Mouse (Mus musculus) kidney, adult 2 months (tissue): Measurements from ENCODE around the gene Synj1.

Source experiments
- CTCF ChIP-seq: fragments of 200-500 bp; conservative IDR thresholded peaks from 2 replicates; pipeline ENCODE4 v1.5.1; 2011; ENCODE audit warnings: low read depth, mild to moderate bottlenecking, control low read depth, low read length, moderate library complexity, mixed read lengths; ENCODE audit not compliant: insufficient read depth, insufficient read length
- POLR2A ChIP-seq: fragments of 200-500 bp; IDR thresholded peaks from one replicate; pipeline ENCODE4 v1.6.1; 2011; ENCODE audit warnings: low read depth, low read length, control low read depth

- TF ChIP-seq CTCF (no peak), POLR2A (no peak)
Measured at GRCm38 (mm10) chr16:91043461-91044248, 32.5 kb upstream of the Synj1 start.
